Mouse (Mus musculus) E14TG2a.4 (cell line): ENCODE measurements at regions not wholly inside any gene's neighbourhood (a gene's known extent, or its start where the extent isn't known, plus 50 kb on each side); places are given as distances from the start of the nearest gene placed in this dataset.

Experiments
- H3K27me3 ChIP-seq: 2 replicates; pipeline ENCODE4 v1.6.1; 2014; ENCODE audit warnings: low read length, control low read depth; ENCODE audit not compliant: insufficient read depth
- H3K36me3 ChIP-seq: 2 replicates; pipeline ENCODE4 v1.6.1; 2014; ENCODE audit warnings: low read length, control low read depth; ENCODE audit not compliant: insufficient read depth
- H3K4me1 ChIP-seq: replicated peaks from 2 replicates; pipeline ENCODE4 v1.6.1; 2014; ENCODE audit warnings: low read depth, low read length, control low read depth
- H3K4me3 ChIP-seq: replicated peaks from 2 replicates; pipeline ENCODE4 v1.5.1; 2014; ENCODE audit warnings: mild to moderate bottlenecking, low read length
- H3K9me3 ChIP-seq: 2 replicates; pipeline ENCODE4 v1.6.1; 2014; ENCODE audit warnings: low read length, control low read depth
- CTCF ChIP-seq: conservative IDR thresholded peaks from 2 replicates; pipeline ENCODE4 v1.5.1; 2014; ENCODE audit warnings: low read length
- NANOG ChIP-seq: IDR thresholded peaks from 2 replicates; pipeline ENCODE4 v1.6.1; 2014; ENCODE audit warnings: borderline replicate concordance, low read length, mixed read lengths
- POU5F1 ChIP-seq: IDR thresholded peaks from 2 replicates; pipeline ENCODE4 v1.6.1; 2014; ENCODE audit warnings: low read length, borderline replicate concordance

- H3K9me3 ChIP-seq, result peaks cover 13% of the 10 kb centered on the region; the same call in 1 of the 2 replicates
- no peaks in the 10 kb centered on the region for H3K36me3 ChIP-seq
- TF ChIP-seq CTCF, result no peak
- TF ChIP-seq POU5F1, result no peak
- no peak for TF ChIP-seq NANOG
- H3K27me3 ChIP-seq, result no peaks in the 10 kb centered on the region
- H3K4me3 ChIP-seq, result no peak overlapping the region
- no peaks in the 10 kb centered on the region for H3K4me1 ChIP-seq
Measured at GRCm38 (mm10) chr1:80131354-80131753, 86.9 kb downstream of the Fam124b start.

- H3K27me3 ChIP-seq, result no peaks in the 10 kb centered on the region
Measured at GRCm38 (mm10) chr1:80123966-80124365, 94.3 kb downstream of the Fam124b start.

GRCm38 (mm10) chr1:80115913-80116312, 102.4 kb downstream of the Fam124b start:
- H3K36me3 ChIP-seq, result no peaks in the 10 kb centered on the region
- no peak overlapping the region for H3K4me3 ChIP-seq
- no peaks in the 10 kb centered on the region for H3K27me3 ChIP-seq
- no peaks in the 10 kb centered on the region for H3K4me1 ChIP-seq
- TF ChIP-seq NANOG, result no peak
- no peak for TF ChIP-seq CTCF
- TF ChIP-seq POU5F1, result no peak
- H3K9me3 ChIP-seq, result no peaks in the 10 kb centered on the region

More at GRCm38 (mm10) chr1:80123966-80124365, 94.3 kb downstream of the Fam124b start:
- peaks cover 5% of the 10 kb centered on the region; the same call in 1 of the 2 replicates for H3K9me3 ChIP-seq
- H3K4me3 ChIP-seq, result no peak overlapping the region
- no peaks in the 10 kb centered on the region for H3K4me1 ChIP-seq
- TF ChIP-seq CTCF (no peak), NANOG (no peak), POU5F1 (no peak)
- no peaks in the 10 kb centered on the region for H3K36me3 ChIP-seq

GRCm38 (mm10) chr1:80107747-80108476, 110.4 kb downstream of the Fam124b start:
- Histone ChIP-seq H3K9me3 (no peaks in the 10 kb centered on the region), H3K27me3 (no peaks in the 10 kb centered on the region), H3K4me3 (no peak overlapping the region), H3K4me1 (no peaks in the 10 kb centered on the region), H3K36me3 (no peaks in the 10 kb centered on the region)
- TF ChIP-seq CTCF, result no peak
- TF ChIP-seq POU5F1, result no peak
- no peak for TF ChIP-seq NANOG

- TF ChIP-seq CTCF (no peak), POU5F1 (no peak), NANOG (no peak)
- Histone ChIP-seq H3K27me3 (no peaks in the 10 kb centered on the region), H3K4me1 (no peaks in the 10 kb centered on the region), H3K9me3 (no peaks in the 10 kb centered on the region), H3K4me3 (no peak overlapping the region), H3K36me3 (no peaks in the 10 kb centered on the region)
Measured at GRCm38 (mm10) chr1:80106269-80106668, 112.0 kb downstream of the Fam124b start.

- H3K27me3 ChIP-seq, result no peaks in the 10 kb centered on the region
- H3K4me3 ChIP-seq, result no peak overlapping the region
- TF ChIP-seq POU5F1, result no peak
- no peak for TF ChIP-seq CTCF
- no peak for TF ChIP-seq NANOG
- no peaks in the 10 kb centered on the region for H3K9me3 ChIP-seq
- H3K36me3 ChIP-seq, result no peaks in the 10 kb centered on the region
- no peaks in the 10 kb centered on the region for H3K4me1 ChIP-seq
Measured at GRCm38 (mm10) chr1:80098266-80098665, 120.0 kb downstream of the Fam124b start.

GRCm38 (mm10) chr1:80091800-80092199, 126.5 kb downstream of the Fam124b start:
- H3K4me3 ChIP-seq, result no peak overlapping the region
- no peaks in the 10 kb centered on the region for H3K9me3 ChIP-seq
- TF ChIP-seq POU5F1 (no peak), NANOG (no peak), CTCF (no peak)
- no peaks in the 10 kb centered on the region for H3K4me1 ChIP-seq
- H3K36me3 ChIP-seq, result no peaks in the 10 kb centered on the region
- no peaks in the 10 kb centered on the region for H3K27me3 ChIP-seq

- H3K36me3 ChIP-seq, result no peaks in the 10 kb centered on the region
- TF ChIP-seq POU5F1 (no peak), CTCF (no peak), NANOG (no peak)
- no peaks in the 10 kb centered on the region for H3K27me3 ChIP-seq
- no peaks in the 10 kb centered on the region for H3K9me3 ChIP-seq
- no peak overlapping the region for H3K4me3 ChIP-seq
- H3K4me1 ChIP-seq, result no peaks in the 10 kb centered on the region
Measured at GRCm38 (mm10) chr1:80091350-80091749, 126.9 kb downstream of the Fam124b start.

- H3K27me3 ChIP-seq, result no peaks in the 10 kb centered on the region
- no peak overlapping the region for H3K4me3 ChIP-seq
- no peaks in the 10 kb centered on the region for H3K4me1 ChIP-seq
- no peaks in the 10 kb centered on the region for H3K9me3 ChIP-seq
- H3K36me3 ChIP-seq, result no peaks in the 10 kb centered on the region
- no peak for TF ChIP-seq POU5F1
- TF ChIP-seq CTCF, result no peak
- TF ChIP-seq NANOG, result no peak
Measured at GRCm38 (mm10) chr1:80088651-80089050, 129.6 kb downstream of the Fam124b start.
